ENCODE assay signal across 11 mouse cellular contexts in the genomic region with DNA sequence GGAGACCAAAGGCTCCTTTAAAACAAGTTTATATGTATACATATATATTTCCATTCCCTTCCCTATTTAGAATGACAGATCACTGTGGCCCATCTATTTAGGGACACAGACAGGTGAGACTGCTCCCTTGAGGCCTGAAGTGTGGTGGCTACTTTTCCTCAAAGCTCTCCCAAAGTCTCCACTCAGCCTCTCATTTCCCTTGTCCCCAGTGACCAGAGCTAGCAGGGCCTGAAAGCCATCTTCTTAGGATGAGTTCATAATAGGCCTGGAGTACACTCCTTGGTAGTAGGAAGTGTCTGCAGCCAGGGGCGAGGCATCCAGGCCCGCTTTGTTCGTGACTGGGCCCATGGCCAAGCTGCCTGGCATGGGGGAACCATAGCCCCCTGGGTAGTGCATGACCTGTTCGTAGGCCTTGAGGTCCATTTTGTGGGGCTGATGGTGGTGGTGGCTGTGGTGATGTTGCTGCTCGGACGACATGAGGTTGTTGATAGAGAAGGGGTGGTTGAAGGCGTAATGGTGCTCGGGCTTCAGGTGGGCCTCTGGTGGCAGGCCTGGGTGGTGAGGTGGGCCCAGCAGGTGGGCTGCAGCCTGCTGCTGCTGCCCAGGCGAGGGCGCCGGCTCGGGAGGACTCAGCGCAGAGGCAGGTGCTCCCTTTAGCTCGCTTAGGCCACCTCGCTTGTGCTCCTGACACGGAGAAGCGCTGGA. TPM values are rescaled to one million over a fixed set of nuclear protein-coding genes. Genes with fewer than 3 reads are reported as not detected.
DNase-seq lines count a peak whose midpoint lies in the region; ATAC-seq and TF ChIP-seq lines count a peak whose summit lies in the region.
"Had no signal": no experiment of that assay in that cellular context is flagged by ENCODE, and none has a peak within 500 bp of the region (broad histone marks: within the 10 kb centered on the region; RNA-seq: fewer than 3 reads in every experiment).

No protein-coding gene starts in this region.

- H3K4me2 ChIP-seq in heart, embryonic 14.5 days (ENCODE audit: low read length), result peak overlapping the region; percentile 75; the same call in 1 of the 2 replicates
- H3K4me2 ChIP-seq in intestine, postnatal 0 days (replicated peaks; ENCODE audit: low read depth), result peak overlapping the region; percentile 79
- peak overlapping the region; percentile 16; the same call in 1 of the 2 replicates for H3K4me2 ChIP-seq in midbrain, embryonic 15.5 days

- WGBS in heart, embryonic 14.5 days, result 18% methylated on average over 17 of the region's 17 CpGs
- 7% methylated on average over 17 of the region's 17 CpGs for WGBS in embryonic facial prominence, embryonic 10.5 days
- 49% methylated on average over 17 of the region's 17 CpGs for WGBS in intestine, postnatal 0 days
- 6% methylated on average over 17 of the region's 17 CpGs for WGBS in midbrain, embryonic 15.5 days

- DNase-seq in heart, adult 9 months (ENCODE audit: low spot score in 2 of 2), result no peak
- DNase-seq in embryonic facial prominence, embryonic 10.5 days (ENCODE audit: low spot score), result peak; percentile 39
- DNase-seq in left cerebral cortex, postnatal 4 days, result no peak
- DNase-seq in layer of hippocampus, postnatal 14 days (ENCODE audit: low spot score in 2 of 2), result no peak
- no peak for DNase-seq in frontal cortex, postnatal 10 days (ENCODE audit: low spot score in 2 of 2)
- DNase-seq: adrenal gland, adult 8-10 months; cerebellum, adult 2 months; gastrocnemius, postnatal 14 days had no signal

- no peak for ATAC-seq in heart, embryonic 14.5 days (ENCODE audit: insufficient number of reproducible peaks, insufficient read depth, low FRiP score, low read depth)
- ATAC-seq in intestine, postnatal 0 days, result no peak
- ATAC-seq in midbrain, embryonic 15.5 days (replicated peaks), result no peak

- peaks cover 100% of the 10 kb centered on the region for H3K27me3 ChIP-seq in heart, embryonic 14.5 days (ENCODE audit: control insufficient read depth, insufficient read depth, low read length)
- peaks cover 100% of the 10 kb centered on the region for H3K27me3 ChIP-seq in embryonic facial prominence, embryonic 10.5 days (replicated peaks; ENCODE audit: low read depth, poor library complexity, severe bottlenecking)
- H3K27me3 ChIP-seq in intestine, postnatal 0 days (replicated peaks; ENCODE audit: control insufficient read depth, insufficient read depth, low read length), result peaks cover 98% of the 10 kb centered on the region
- peaks cover 91% of the 10 kb centered on the region for H3K27me3 ChIP-seq in midbrain, embryonic 15.5 days (replicated peaks)

- no peaks in the 10 kb centered on the region for H3K9me3 ChIP-seq in heart, embryonic 14.5 days (ENCODE audit: control insufficient read depth, low read length)
- H3K9me3 ChIP-seq in embryonic facial prominence, embryonic 10.5 days, result no peaks in the 10 kb centered on the region
- H3K9me3 ChIP-seq in intestine, postnatal 0 days (ENCODE audit: control insufficient read depth), result no peaks in the 10 kb centered on the region
- H3K9me3 ChIP-seq in midbrain, embryonic 15.5 days, result no peaks in the 10 kb centered on the region

- peak overlapping the region in 1 of 2 experiments; percentile 48; a peak in 2 of 4 replicates for H3K4me3 ChIP-seq in heart, embryonic 14.5 days (ENCODE audit: control insufficient read depth in 1 of 2, insufficient read depth in 1 of 2, low read depth in 1 of 2, low read length in 2 of 2)
- H3K4me3 ChIP-seq in embryonic facial prominence, embryonic 10.5 days, result peak overlapping the region; percentile 50
- H3K4me3 ChIP-seq in intestine, postnatal 0 days (ENCODE audit: low read depth, low read length), result peak overlapping the region; percentile 45; the same call in 1 of the 2 replicates
- peak overlapping the region; percentile 0; the same call in 1 of the 2 replicates for H3K4me3 ChIP-seq in midbrain, embryonic 15.5 days

- TF ChIP-seq CTCF in intestine, postnatal 0 days (IDR thresholded peaks at IDR 0.05; ENCODE audit: low read depth), result no peak

- no peak overlapping the region for H3K27ac ChIP-seq in heart, embryonic 14.5 days (replicated peaks in 1 of 2; ENCODE audit: control insufficient read depth in 1 of 2, insufficient read depth in 1 of 2, low read depth in 2 of 2, low read length in 2 of 2)
- no peak overlapping the region; the same call in 1 of the 2 replicates for H3K27ac ChIP-seq in embryonic facial prominence, embryonic 10.5 days (replicated peaks)
- H3K27ac ChIP-seq in intestine, postnatal 0 days (ENCODE audit: low read depth, low read length), result no peak overlapping the region
- H3K27ac ChIP-seq in midbrain, embryonic 15.5 days, result 0 out of 2 replicates have a peak overlapping the region, but pooled peaks have one; percentile 18

- peaks cover 11 to 35% of the 10 kb centered on the region in 2 experiments; a peak in 3 of 4 replicates for H3K4me1 ChIP-seq in heart, embryonic 14.5 days (ENCODE audit: control insufficient read depth in 2 of 2, insufficient read depth in 2 of 2, low read length in 2 of 2)
- peaks cover 38% of the 10 kb centered on the region for H3K4me1 ChIP-seq in embryonic facial prominence, embryonic 10.5 days
- no peaks in the 10 kb centered on the region for H3K4me1 ChIP-seq in intestine, postnatal 0 days (replicated peaks; ENCODE audit: control insufficient read depth, insufficient read depth, low read length)
- peaks cover 10% of the 10 kb centered on the region for H3K4me1 ChIP-seq in midbrain, embryonic 15.5 days

- H3K9ac ChIP-seq in heart, embryonic 14.5 days (ENCODE audit: low read length), result no peak overlapping the region
- no peak overlapping the region for H3K9ac ChIP-seq in intestine, postnatal 0 days (ENCODE audit: low read depth, low read length)
- H3K9ac ChIP-seq in midbrain, embryonic 15.5 days, result no peak overlapping the region

- no peaks in the 10 kb centered on the region for H3K36me3 ChIP-seq in heart, embryonic 14.5 days (ENCODE audit: control insufficient read depth, insufficient read depth, low read length)
- H3K36me3 ChIP-seq in embryonic facial prominence, embryonic 10.5 days (replicated peaks), result no peaks in the 10 kb centered on the region
- no peaks in the 10 kb centered on the region for H3K36me3 ChIP-seq in intestine, postnatal 0 days (ENCODE audit: control insufficient read depth, insufficient read depth)
- H3K36me3 ChIP-seq in midbrain, embryonic 15.5 days (replicated peaks), result no peaks in the 10 kb centered on the region

- intact Hi-C loops in left cerebral cortex, postnatal 4 days (cut with DNase I), result loop anchor here (10.0 kb wide), 2 partner anchors 239 to 1209 kb away; no protein-coding TSS in a partner anchor

RNA-seq across cellular contexts. Expression of a gene that starts 3.3 kb away (rescaled TPM):
- polyA plus RNA-seq in heart, embryonic 14.5 days (2014; fragmentation: Nextera tagmentation; extraction: Ambion mirVana), result 0.24 TPM in 1 of 2 replicates, not detected in the other
- 1.8 and 2.4 TPM in 2 replicates for polyA plus RNA-seq in embryonic facial prominence, embryonic 10.5 days (2016; fragmentation: Nextera tagmentation; extraction: Ambion mirVana)
- 0.94 and 1.5 TPM in 2 replicates for polyA plus RNA-seq in intestine, postnatal 0 days (2015; fragmentation: Nextera tagmentation; extraction: Ambion mirVana)
- 5.2 and 6.1 TPM in 2 replicates for polyA plus RNA-seq in midbrain, embryonic 15.5 days (2015; fragmentation: Nextera tagmentation; extraction: Ambion mirVana)
- total RNA-seq in left cerebral cortex, postnatal 4 days (2021), result not detected
- total RNA-seq in layer of hippocampus, postnatal 14 days (2021), result not detected
- total RNA-seq: adrenal gland, adult 8-10 months; gastrocnemius, postnatal 14 days had no signal
- polyA plus RNA-seq: cerebellum, adult 2 months had no signal

Comparison
In these comparisons a context has a peak if more than half of its experiments do, and no peak if none do; other contexts are left out.
1. H3K4me2 ChIP-seq: peak in every context shown above with its lines; median percentile 79 in intestine, postnatal 0 days; 75 in heart, embryonic 14.5 days; 16 in midbrain, embryonic 15.5 days.